Mouse (Mus musculus) liver, adult 2 months (tissue): ENCODE measurements at regions not wholly inside any gene's neighbourhood (a gene's known extent, or its start where the extent isn't known, plus 50 kb on each side); places are given as distances from the start of the nearest gene placed in this dataset.

Source experiments
- DNase-seq: peaks from one replicate; pipeline ENCODE4 v3.0.0-alpha.2; 2011; ENCODE audit warnings: low read depth, low spot score; ENCODE audit errors: extremely low read depth
- H3K27ac ChIP-seq: fragments of 200-500 bp; replicated peaks from 2 replicates; pipeline ENCODE4 v1.5.1; 2012; ENCODE audit warnings: low read depth, mild to moderate bottlenecking, control low read depth, inconsistent platforms, low read length; ENCODE audit not compliant: insufficient read depth
- H3K27me3 ChIP-seq: fragments of 200-500 bp; 2 replicates; pipeline ENCODE4 v1.6.1; 2012; ENCODE audit warnings: mild to moderate bottlenecking, moderate library complexity, low read length, inconsistent platforms; ENCODE audit not compliant: control insufficient read depth, insufficient read depth
- H3K36me3 ChIP-seq: fragments of 200-500 bp; 2 replicates; pipeline ENCODE4 v1.6.1; 2012; ENCODE audit warnings: low read length, inconsistent platforms; ENCODE audit not compliant: control insufficient read depth, insufficient read depth
- H3K4me1 ChIP-seq: fragments of 200-500 bp; 2 replicates; pipeline ENCODE4 v1.6.1; 2011; ENCODE audit warnings: low read length; ENCODE audit not compliant: control insufficient read depth, insufficient read depth
- H3K4me3 ChIP-seq: fragments of 200-500 bp; 2 replicates; pipeline ENCODE4 v1.5.1; 2011; ENCODE audit warnings: low read depth, mild to moderate bottlenecking, control low read depth, low read length, moderate library complexity; ENCODE audit not compliant: insufficient read depth
- H3K79me2 ChIP-seq: fragments of 200-500 bp; 2 replicates; pipeline ENCODE4 v1.6.1; 2012; ENCODE audit warnings: inconsistent platforms, mild to moderate bottlenecking, low read length, moderate library complexity; ENCODE audit not compliant: control insufficient read depth, insufficient read depth
- H3K9ac ChIP-seq: fragments of 200-500 bp; 2 replicates; pipeline ENCODE4 v1.6.1; 2012; ENCODE audit warnings: low read depth, mild to moderate bottlenecking, control low read depth, inconsistent platforms, low read length
- CTCF ChIP-seq: fragments of 200-500 bp; IDR thresholded peaks from 2 replicates; pipeline ENCODE4 v1.5.1; 2011; ENCODE audit warnings: low read depth, low read length, control low read depth
- POLR2A ChIP-seq: fragments of 200-500 bp; IDR thresholded peaks from 2 replicates; pipeline ENCODE4 v1.6.1; 2011; ENCODE audit warnings: low read length, control low read depth; ENCODE audit not compliant: insufficient read depth; ENCODE audit errors: extremely low read depth
- WGBS: fragments of 180-500 bp; shearing (Covaris S2); methylation state at CpG from one replicate; pipeline ENCODE4 v1.1.7; 2018; 5-methylcytosine and 5-hydroxymethylcytosine counted together

DNA sequence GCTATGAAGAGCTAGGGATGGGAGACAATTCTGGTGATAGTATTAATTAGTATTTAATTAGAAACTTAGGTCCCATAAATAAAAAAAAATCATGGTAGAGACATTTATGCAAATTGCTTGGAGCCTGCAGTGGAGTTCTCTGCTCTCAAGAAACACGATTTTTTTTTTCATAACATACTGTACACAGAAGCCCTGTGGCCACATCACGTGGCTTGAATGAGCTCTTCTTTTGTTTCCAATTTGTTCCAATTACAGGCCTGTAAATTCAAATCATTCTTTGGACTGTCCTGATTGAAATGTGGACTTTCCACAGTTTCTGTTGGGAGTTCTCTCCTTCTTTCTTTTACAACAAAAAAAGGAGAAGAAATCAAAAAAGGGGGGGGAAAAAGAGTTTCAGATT lies 426.7 kb upstream of the Smim15 start:
- no peak overlapping the region for H3K9ac ChIP-seq
- H3K27me3 ChIP-seq, result no peaks in the 10 kb centered on the region
- 88% methylated on average over 2 of the region's 2 CpGs for WGBS
- no peak overlapping the region for H3K27ac ChIP-seq
- no peaks in the 10 kb centered on the region for H3K79me2 ChIP-seq
- H3K4me3 ChIP-seq, result no peak overlapping the region
- H3K4me1 ChIP-seq, result 0 out of 2 replicates have a peak, but pooled peaks cover 2% of the 10 kb centered on the region
- H3K36me3 ChIP-seq, result no peaks in the 10 kb centered on the region
- no peak for DNase-seq
- TF ChIP-seq CTCF (no peak), POLR2A (no peak)

DNA sequence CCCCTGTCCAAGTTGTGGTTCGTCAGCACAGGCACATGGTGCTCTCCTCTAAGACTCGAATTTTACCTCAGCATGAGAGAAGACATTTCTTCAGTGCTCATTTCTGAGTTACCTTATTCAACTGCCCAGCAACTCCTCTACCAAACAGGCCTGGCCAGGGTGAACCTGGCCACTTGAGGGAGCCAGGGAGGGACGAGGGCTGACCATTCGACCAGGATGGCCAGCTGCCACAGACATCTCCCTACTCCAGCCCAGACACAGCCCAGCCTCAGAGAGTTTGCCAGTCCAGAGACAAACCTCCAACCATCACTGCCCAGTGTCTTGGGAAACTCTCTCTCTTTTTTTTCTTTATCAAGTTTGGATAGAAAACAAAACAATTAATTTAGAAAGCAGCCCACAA lies 427.5 kb upstream of the Smim15 start:
- H3K9ac ChIP-seq, result no peak overlapping the region
- WGBS, result 48% methylated on average over 4 of the region's 4 CpGs
- H3K36me3 ChIP-seq, result no peaks in the 10 kb centered on the region
- H3K79me2 ChIP-seq, result no peaks in the 10 kb centered on the region
- no peak overlapping the region for H3K4me3 ChIP-seq
- H3K27me3 ChIP-seq, result no peaks in the 10 kb centered on the region
- peak; percentile 67 for TF ChIP-seq CTCF
- TF ChIP-seq POLR2A, result no peak
- H3K27ac ChIP-seq, result peak overlapping the region; percentile 17
- H3K4me1 ChIP-seq, result 0 out of 2 replicates have a peak, but pooled peaks cover 2% of the 10 kb centered on the region
- peak; percentile 7 for DNase-seq

DNA sequence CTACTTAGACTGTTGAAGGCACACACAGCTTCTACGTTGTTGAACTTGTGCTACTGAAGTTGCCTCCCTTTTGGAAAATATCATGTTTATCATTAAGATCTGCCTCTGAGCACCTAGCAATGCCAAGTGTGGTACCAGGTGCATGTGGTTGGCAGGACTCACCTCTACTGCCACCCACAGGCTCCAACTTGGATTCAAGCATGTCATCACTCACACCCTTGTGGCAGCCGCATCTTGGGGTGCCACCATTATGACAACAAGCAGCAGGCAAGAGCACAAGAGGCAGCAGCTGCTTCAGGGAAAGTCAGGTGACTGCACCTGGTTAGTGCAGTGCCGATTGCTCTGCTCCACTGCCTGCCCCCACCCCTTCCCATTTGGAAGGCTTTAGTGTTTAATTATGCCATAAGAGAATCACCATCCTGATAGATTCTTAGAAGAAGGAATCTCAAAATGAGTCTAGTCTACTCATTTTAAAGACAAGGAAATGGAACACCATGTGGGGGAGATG lies 435.2 kb upstream of the Smim15 start:
- WGBS, result 79% methylated on average over 3 of the region's 3 CpGs
- Histone ChIP-seq H3K4me1 (no peaks in the 10 kb centered on the region), H3K9ac (no peak overlapping the region), H3K27me3 (no peaks in the 10 kb centered on the region), H3K4me3 (no peak overlapping the region), H3K36me3 (no peaks in the 10 kb centered on the region), H3K27ac (no peak overlapping the region), H3K79me2 (no peaks in the 10 kb centered on the region)
- TF ChIP-seq CTCF (no peak), POLR2A (no peak)
- DNase-seq, result no peak

DNA sequence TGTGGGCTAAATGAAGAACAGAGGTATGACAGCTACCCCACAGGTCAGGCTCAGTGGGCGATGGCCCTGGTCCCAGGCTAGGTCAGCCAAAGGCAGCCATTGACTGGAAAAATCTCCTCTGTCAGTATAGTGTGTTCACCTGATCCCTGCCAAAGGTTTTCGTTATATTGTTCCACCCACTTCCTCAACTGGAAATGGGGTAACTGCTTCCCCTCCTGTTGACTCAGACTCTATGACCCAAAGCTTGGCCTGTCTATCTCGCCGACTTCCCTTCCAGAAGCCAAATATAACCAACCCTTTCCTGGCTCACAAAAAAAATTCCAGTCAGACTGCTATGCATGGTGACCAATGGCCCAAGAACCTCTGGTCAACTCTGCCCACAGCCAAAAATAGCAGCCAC lies 437.0 kb upstream of the Smim15 start:
- H3K79me2 ChIP-seq, result no peaks in the 10 kb centered on the region
- no peak overlapping the region for H3K9ac ChIP-seq
- peak; percentile 32 for DNase-seq
- H3K27ac ChIP-seq, result peak overlapping the region; percentile 21; the same call in 1 of the 2 replicates
- H3K27me3 ChIP-seq, result no peaks in the 10 kb centered on the region
- TF ChIP-seq POLR2A (no peak), CTCF (no peak)
- H3K4me1 ChIP-seq, result no peaks in the 10 kb centered on the region
- no peaks in the 10 kb centered on the region for H3K36me3 ChIP-seq
- H3K4me3 ChIP-seq, result no peak overlapping the region
- 70% methylated on average over 4 of the region's 4 CpGs for WGBS

DNA sequence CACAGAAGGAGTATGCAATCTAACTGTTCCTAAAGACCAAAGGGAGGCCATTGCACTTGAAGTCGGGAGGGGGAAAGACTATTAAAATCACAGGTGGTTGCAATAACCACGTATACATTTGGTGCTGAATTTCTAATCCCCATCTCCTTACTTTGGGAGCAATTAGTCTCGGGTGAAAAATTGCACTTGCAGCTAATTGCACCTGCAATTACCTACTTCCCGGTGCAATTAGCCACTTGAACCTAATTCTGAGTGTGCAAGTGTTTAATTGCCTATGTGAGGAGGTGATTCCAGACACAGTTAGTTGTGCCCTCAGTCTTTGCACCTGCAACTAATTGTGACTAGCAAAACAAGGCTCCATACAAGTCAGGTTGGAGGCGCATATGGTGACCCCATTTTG lies 442.1 kb upstream of the Smim15 start:
- no peak for DNase-seq
- H3K27ac ChIP-seq, result no peak overlapping the region
- H3K4me3 ChIP-seq, result no peak overlapping the region
- H3K27me3 ChIP-seq, result no peaks in the 10 kb centered on the region
- H3K79me2 ChIP-seq, result no peaks in the 10 kb centered on the region
- TF ChIP-seq POLR2A (no peak), CTCF (no peak)
- H3K36me3 ChIP-seq, result no peaks in the 10 kb centered on the region
- 0 out of 2 replicates have a peak, but pooled peaks cover 3% of the 10 kb centered on the region for H3K4me1 ChIP-seq
- H3K9ac ChIP-seq, result no peak overlapping the region
- 90% methylated on average over 5 of the region's 5 CpGs for WGBS

DNA sequence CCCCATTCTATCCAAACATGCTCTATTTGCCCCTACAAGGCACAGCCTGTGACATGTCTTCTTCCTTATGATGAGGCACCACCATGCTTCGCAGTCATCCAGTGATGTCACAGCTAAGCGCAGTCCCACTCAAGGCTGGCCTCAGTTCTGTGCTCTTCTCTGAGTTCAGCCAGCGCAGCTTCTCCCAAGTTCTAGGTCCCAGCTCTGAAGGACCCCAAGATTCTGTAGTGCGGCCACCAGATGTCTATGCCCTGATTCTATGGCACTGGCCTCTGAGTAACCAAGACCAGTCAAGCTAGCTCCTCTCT lies 443.2 kb upstream of the Smim15 start:
- Histone ChIP-seq H3K36me3 (no peaks in the 10 kb centered on the region), H3K27ac (no peak overlapping the region), H3K27me3 (no peaks in the 10 kb centered on the region), H3K4me1 (0 out of 2 replicates have a peak, but pooled peaks cover 3% of the 10 kb centered on the region), H3K9ac (no peak overlapping the region), H3K79me2 (no peaks in the 10 kb centered on the region), H3K4me3 (no peak overlapping the region)
- no peak for DNase-seq
- 77% methylated on average over 4 of the region's 4 CpGs for WGBS
- TF ChIP-seq POLR2A (no peak), CTCF (no peak)
